Mouse (Mus musculus): Measurements from ENCODE around the gene Pdzrn3. TPM values are rescaled to one million over a fixed set of nuclear protein-coding genes. Genes with fewer than 3 reads are reported as not detected.

Gene Pdzrn3
- polyA plus RNA-seq, 1 experiment = 13.8 TPM

GRCm38 (mm10) chr6:101186887-101187286 is 190.8 kb downstream of the Pdzrn3 start:
- Histone ChIP-seq H3K4me2 (ENCODE audit: low read depth) (no peak overlapping the region), H3K4me3 (no peak overlapping the region), H3K27me3 (ENCODE audit: control insufficient read depth, insufficient read depth, insufficient read length) (no peaks in the 10 kb centered on the region), H3ac (ENCODE audit: control insufficient read depth, insufficient read length) (no peak overlapping the region), H3K36me3 (ENCODE audit: control insufficient read depth, insufficient read depth) (no peaks in the 10 kb centered on the region), H3K79me2 (ENCODE audit: control insufficient read depth, insufficient read depth) (no peaks in the 10 kb centered on the region)
- TF ChIP-seq MAX (IDR thresholded peaks at IDR 0.05; ENCODE audit: low read depth) (no peak), TCF12 (IDR thresholded peaks at IDR 0.05; ENCODE audit: insufficient read depth, poor library complexity, severe bottlenecking) (no peak), MYOG (IDR thresholded peaks at IDR 0.05; ENCODE audit: control insufficient read depth in 1 of 3, insufficient read depth in 1 of 3, insufficient read length in 2 of 3, low read depth in 2 of 3) (no peak), POLR2AphosphoS2 (IDR thresholded peaks at IDR 0.05; ENCODE audit: insufficient read length, low read depth) (no peak), MYOD1 (IDR thresholded peaks at IDR 0.05; ENCODE audit: control insufficient read depth in 1 of 3, insufficient read length in 2 of 3, low read depth in 2 of 3) (no peak), REST (IDR thresholded peaks at IDR 0.05; ENCODE audit: insufficient read depth, insufficient read length) (no peak)

DNA sequence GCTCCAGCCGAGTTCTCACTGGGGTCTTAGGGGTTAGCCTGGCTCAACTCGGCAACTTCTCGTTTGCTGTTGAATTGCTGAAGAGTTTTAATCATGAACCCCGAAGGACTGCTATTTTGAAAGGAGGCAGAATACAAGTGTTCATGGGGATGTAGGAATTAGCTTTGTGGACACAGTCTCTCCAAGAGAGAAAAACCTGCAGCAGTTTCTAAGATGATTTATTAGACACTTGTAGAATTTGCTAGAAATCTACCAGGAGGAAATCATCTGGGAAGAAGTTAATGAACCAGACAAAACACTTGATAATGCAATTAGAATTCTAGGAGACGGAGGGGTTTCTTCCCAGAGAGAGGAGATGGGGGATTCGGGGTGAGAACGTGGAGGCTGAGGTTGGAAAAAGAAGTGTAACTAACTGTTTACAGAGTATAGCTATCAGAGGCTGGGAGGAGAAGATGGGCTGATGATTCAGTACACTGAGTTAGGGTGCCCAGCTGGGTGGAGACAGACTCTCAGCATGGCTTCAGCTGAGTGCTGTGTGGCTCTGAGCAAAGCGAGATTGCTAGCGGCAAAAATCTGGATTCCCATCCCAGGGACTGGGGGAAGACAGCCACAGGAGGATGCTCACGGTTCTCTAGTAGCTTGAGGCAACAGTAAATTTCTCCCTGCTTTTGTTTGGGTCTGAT is 193.5 kb downstream of the Pdzrn3 start:
- TF ChIP-seq CEBPB (IDR thresholded peaks at IDR 0.05; ENCODE audit: insufficient read depth, poor library complexity, severe bottlenecking) = no peak
- TF ChIP-seq USF1 (IDR thresholded peaks at IDR 0.05; ENCODE audit: low read depth) = no peak
- no peak for TF ChIP-seq TCF3 (IDR thresholded peaks at IDR 0.05; ENCODE audit: insufficient read length, low read depth)
- no peak for TF ChIP-seq E2F4 (IDR thresholded peaks at IDR 0.05; ENCODE audit: insufficient read depth)
- TF ChIP-seq MYOD1 (IDR thresholded peaks at IDR 0.05; ENCODE audit: control insufficient read depth in 1 of 3, insufficient read length in 2 of 3, low read depth in 2 of 3) = no peak
- TF ChIP-seq TCF12 (IDR thresholded peaks at IDR 0.05; ENCODE audit: insufficient read depth, poor library complexity, severe bottlenecking) = no peak
- TF ChIP-seq SRF (IDR thresholded peaks at IDR 0.05; ENCODE audit: control insufficient read depth, insufficient read length, low read depth) = no peak
- no peak for TF ChIP-seq POLR2AphosphoS2 (IDR thresholded peaks at IDR 0.05; ENCODE audit: insufficient read length, low read depth)
- no peak for TF ChIP-seq MYOG (IDR thresholded peaks at IDR 0.05; ENCODE audit: control insufficient read depth in 1 of 3, insufficient read depth in 1 of 3, insufficient read length in 2 of 3, low read depth in 2 of 3)
- no peak for TF ChIP-seq POLR2A (IDR thresholded peaks at IDR 0.05; ENCODE audit: insufficient read length, low read depth)
- no peak for TF ChIP-seq REST (IDR thresholded peaks at IDR 0.05; ENCODE audit: insufficient read depth, insufficient read length)
- TF ChIP-seq MAX (IDR thresholded peaks at IDR 0.05; ENCODE audit: low read depth) = no peak
- H3K4me2 ChIP-seq (ENCODE audit: low read depth) = no peak overlapping the region
- H3K36me3 ChIP-seq (ENCODE audit: control insufficient read depth, insufficient read depth) = no peaks in the 10 kb centered on the region
- no peaks in the 10 kb centered on the region for H3K27me3 ChIP-seq (ENCODE audit: control insufficient read depth, insufficient read depth, insufficient read length)
- H3K4me3 ChIP-seq = no peak overlapping the region
- H3ac ChIP-seq (ENCODE audit: control insufficient read depth, insufficient read length) = no peak overlapping the region
- H3K79me2 ChIP-seq (ENCODE audit: control insufficient read depth, insufficient read depth) = no peaks in the 10 kb centered on the region

GRCm38 (mm10) chr6:101170699-101171098 is 207.0 kb downstream of the Pdzrn3 start:
- no peak overlapping the region for H3ac ChIP-seq (ENCODE audit: control insufficient read depth, insufficient read length)
- H3K4me2 ChIP-seq (ENCODE audit: low read depth) = no peak overlapping the region
- peaks cover 15% of the 10 kb centered on the region for H3K36me3 ChIP-seq (ENCODE audit: control insufficient read depth, insufficient read depth)
- TF ChIP-seq MAX (IDR thresholded peaks at IDR 0.05; ENCODE audit: low read depth) (no peak), SRF (IDR thresholded peaks at IDR 0.05; ENCODE audit: control insufficient read depth, insufficient read length, low read depth) (no peak), POLR2A (IDR thresholded peaks at IDR 0.05; ENCODE audit: insufficient read length, low read depth) (no peak), TCF12 (IDR thresholded peaks at IDR 0.05; ENCODE audit: insufficient read depth, poor library complexity, severe bottlenecking) (no peak), MYOG (IDR thresholded peaks at IDR 0.05; ENCODE audit: control insufficient read depth in 1 of 3, insufficient read depth in 1 of 3, insufficient read length in 2 of 3, low read depth in 2 of 3) (no peak), MYOD1 (IDR thresholded peaks at IDR 0.05; ENCODE audit: control insufficient read depth in 1 of 3, insufficient read length in 2 of 3, low read depth in 2 of 3) (no peak), USF1 (IDR thresholded peaks at IDR 0.05; ENCODE audit: low read depth) (no peak), CEBPB (IDR thresholded peaks at IDR 0.05; ENCODE audit: insufficient read depth, poor library complexity, severe bottlenecking) (no peak), REST (IDR thresholded peaks at IDR 0.05; ENCODE audit: insufficient read depth, insufficient read length) (no peak), E2F4 (IDR thresholded peaks at IDR 0.05; ENCODE audit: insufficient read depth) (no peak), TCF3 (IDR thresholded peaks at IDR 0.05; ENCODE audit: insufficient read length, low read depth) (no peak), POLR2AphosphoS2 (IDR thresholded peaks at IDR 0.05; ENCODE audit: insufficient read length, low read depth) (no peak)
- H3K27me3 ChIP-seq (ENCODE audit: control insufficient read depth, insufficient read depth, insufficient read length) = no peaks in the 10 kb centered on the region
- no peaks in the 10 kb centered on the region for H3K79me2 ChIP-seq (ENCODE audit: control insufficient read depth, insufficient read depth)
- no peak overlapping the region for H3K4me3 ChIP-seq

- H3K79me2 ChIP-seq (ENCODE audit: control insufficient read depth, insufficient read depth) = no peaks in the 10 kb centered on the region
- no peak for TF ChIP-seq MYOG (IDR thresholded peaks at IDR 0.05; ENCODE audit: control insufficient read depth in 1 of 3, insufficient read depth in 1 of 3, insufficient read length in 2 of 3, low read depth in 2 of 3)
- no peak for TF ChIP-seq TCF3 (IDR thresholded peaks at IDR 0.05; ENCODE audit: insufficient read length, low read depth)
- no peak for TF ChIP-seq E2F4 (IDR thresholded peaks at IDR 0.05; ENCODE audit: insufficient read depth)
- no peak for TF ChIP-seq POLR2AphosphoS2 (IDR thresholded peaks at IDR 0.05; ENCODE audit: insufficient read length, low read depth)
- TF ChIP-seq REST (IDR thresholded peaks at IDR 0.05; ENCODE audit: insufficient read depth, insufficient read length) = no peak
- no peak for TF ChIP-seq CEBPB (IDR thresholded peaks at IDR 0.05; ENCODE audit: insufficient read depth, poor library complexity, severe bottlenecking)
- no peak for TF ChIP-seq USF1 (IDR thresholded peaks at IDR 0.05; ENCODE audit: low read depth)
- TF ChIP-seq TCF12 (IDR thresholded peaks at IDR 0.05; ENCODE audit: insufficient read depth, poor library complexity, severe bottlenecking) = no peak
- no peak for TF ChIP-seq MAX (IDR thresholded peaks at IDR 0.05; ENCODE audit: low read depth)
- no peak for TF ChIP-seq MYOD1 (IDR thresholded peaks at IDR 0.05; ENCODE audit: control insufficient read depth in 1 of 3, insufficient read length in 2 of 3, low read depth in 2 of 3)
- no peak for TF ChIP-seq SRF (IDR thresholded peaks at IDR 0.05; ENCODE audit: control insufficient read depth, insufficient read length, low read depth)
- TF ChIP-seq POLR2A (IDR thresholded peaks at IDR 0.05; ENCODE audit: insufficient read length, low read depth) = no peak
- no peak overlapping the region for H3K4me3 ChIP-seq
- H3ac ChIP-seq (ENCODE audit: control insufficient read depth, insufficient read length) = no peak overlapping the region
- no peak overlapping the region for H3K4me2 ChIP-seq (ENCODE audit: low read depth)
- H3K27me3 ChIP-seq (ENCODE audit: control insufficient read depth, insufficient read depth, insufficient read length) = no peaks in the 10 kb centered on the region
- peaks cover 32% of the 10 kb centered on the region for H3K36me3 ChIP-seq (ENCODE audit: control insufficient read depth, insufficient read depth)
Observed at GRCm38 (mm10) chr6:101153511-101153921, 224.2 kb downstream of the Pdzrn3 start.
